Mouse (Mus musculus) hindbrain, embryonic 11.5 days (tissue): ENCODE data around the gene Gstm3. TPM values are rescaled to one million over a fixed set of nuclear protein-coding genes. Genes with fewer than 3 reads are reported as not detected.
"Not testable (repeated sequence)": the region's sequence is repeated elsewhere in the genome, so short reads cannot be mapped to it uniquely, and the experiment has no call there.

ENCODE experiments used
- ATAC-seq: fragments of 200-750 bp; cut with Nextera tagmentation; 2 replicates; pipeline ENCODE4 v1.8.0; 2017; ENCODE audit warnings: mild to moderate bottlenecking, moderate TSS enrichment, moderate library complexity; ENCODE audit not compliant: low FRiP score
- DNase-seq: peaks from one replicate; pipeline ENCODE4 v3.0.0-alpha.2; 2015; ENCODE audit warnings: low spot score
- H3K27ac ChIP-seq: fragments of 300-500 bp; sonication (generic); 2 replicates; pipeline ENCODE4 v1.5.1; 2014; ENCODE audit warnings: mild to moderate bottlenecking, low read depth, low read length
- H3K27me3 ChIP-seq: fragments of 300-500 bp; sonication (generic); 2 replicates; pipeline ENCODE4 v1.6.1; 2014; ENCODE audit warnings: mild to moderate bottlenecking, low read length, moderate library complexity, mixed read lengths; ENCODE audit not compliant: control insufficient read depth, insufficient read depth
- H3K36me3 ChIP-seq: fragments of 300-500 bp; sonication (generic); 2 replicates; pipeline ENCODE4 v1.6.1; 2014; ENCODE audit warnings: mild to moderate bottlenecking, low read length, moderate library complexity, mixed read lengths; ENCODE audit not compliant: control insufficient read depth, insufficient read depth
- H3K4me1 ChIP-seq: fragments of 300-500 bp; sonication (generic); replicated peaks from 2 replicates; pipeline ENCODE4 v1.6.1; 2014; ENCODE audit warnings: low read length, mixed read lengths; ENCODE audit not compliant: control insufficient read depth, insufficient read depth
- H3K4me2 ChIP-seq: fragments of 300-500 bp; sonication (generic); replicated peaks from 2 replicates; pipeline ENCODE4 v1.6.1; 2014; ENCODE audit warnings: mild to moderate bottlenecking, low read depth, low read length
- H3K4me3 ChIP-seq: fragments of 300-500 bp; sonication (generic); 2 replicates; pipeline ENCODE4 v1.5.1; 2014; ENCODE audit warnings: low read depth, low read length
- H3K9ac ChIP-seq: fragments of 300-500 bp; sonication (generic); 2 replicates; pipeline ENCODE4 v1.6.1; 2014; ENCODE audit warnings: low read depth, low read length
- H3K9me3 ChIP-seq: fragments of 300-500 bp; sonication (generic); 2 replicates; pipeline ENCODE4 v1.6.1; 2016; ENCODE audit warnings: low read length; ENCODE audit not compliant: control insufficient read depth
- WGBS: fragments of 180-500 bp; shearing (Covaris S2); extraction: QIAGEN DNeasy Blood & Tissue Kit; methylation state at CpG from one replicate; pipeline ENCODE4 v1.1.7; 2014; 5-methylcytosine and 5-hydroxymethylcytosine counted together
- polyA plus RNA-seq: library from polyadenylated mRNA; unstranded; fragments of >200 nt; fragmentation: Nextera tagmentation; extraction: Ambion mirVana; gene quantifications from 2 replicates; pipeline ENCODE4 v1.2.1, GENCODE M21; 2014

The Gstm3 gene
- polyA plus RNA-seq, 1 experiment from 2014 or later = not detected

GRCm38 (mm10) chr3:108010286-108010685, 41.2 kb upstream of the Gstm3 start:
- H3K27ac ChIP-seq = no peak overlapping the region
- ATAC-seq (no peak), DNase-seq (no peak)
- no peaks in the 10 kb centered on the region for H3K36me3 ChIP-seq
- H3K27me3 ChIP-seq = no peaks in the 10 kb centered on the region
- no peak overlapping the region for H3K9ac ChIP-seq
- WGBS = 73% methylated on average over 2 of the region's 2 CpGs
- H3K9me3 ChIP-seq = no peaks in the 10 kb centered on the region
- no peaks in the 10 kb centered on the region for H3K4me1 ChIP-seq
- H3K4me2 ChIP-seq = no peak overlapping the region
- no peak overlapping the region for H3K4me3 ChIP-seq

- WGBS = 87% methylated on average over 8 of the region's 8 CpGs
Observed at GRCm38 (mm10) chr3:108002021-108002420, 32.9 kb upstream of the Gstm3 start.

GRCm38 (mm10) chr3:107999491-107999890, 30.4 kb upstream of the Gstm3 start:
- Histone ChIP-seq H3K27ac (no peak overlapping the region), H3K9ac (no peak overlapping the region), H3K4me3 (no peak overlapping the region), H3K36me3 (no peaks in the 10 kb centered on the region), H3K9me3 (no peaks in the 10 kb centered on the region), H3K4me2 (no peak overlapping the region), H3K27me3 (no peaks in the 10 kb centered on the region), H3K4me1 (no peaks in the 10 kb centered on the region)
- no peak for ATAC-seq
- DNase-seq = no peak
- WGBS = 85% methylated on average over 3 of the region's 3 CpGs

More at GRCm38 (mm10) chr3:108002021-108002420, 32.9 kb upstream of the Gstm3 start:
- H3K4me2 ChIP-seq = no peak overlapping the region
- no peak for ATAC-seq
- no peak overlapping the region for H3K27ac ChIP-seq
- no peaks in the 10 kb centered on the region for H3K4me1 ChIP-seq
- no peak for DNase-seq
- H3K36me3 ChIP-seq = no peaks in the 10 kb centered on the region
- H3K4me3 ChIP-seq = no peak overlapping the region
- no peaks in the 10 kb centered on the region for H3K9me3 ChIP-seq
- H3K9ac ChIP-seq = no peak overlapping the region
- H3K27me3 ChIP-seq = no peaks in the 10 kb centered on the region

- no peak for ATAC-seq
- H3K4me1 ChIP-seq = no peaks in the 10 kb centered on the region
- H3K27me3 ChIP-seq = no peaks in the 10 kb centered on the region
- 86% methylated on average over 3 of the region's 3 CpGs for WGBS
- H3K27ac ChIP-seq = no peak overlapping the region
- H3K4me2 ChIP-seq = no peak overlapping the region
- DNase-seq = no peak
- no peak overlapping the region for H3K9ac ChIP-seq
- H3K9me3 ChIP-seq = no peaks in the 10 kb centered on the region
- H3K4me3 ChIP-seq = no peak overlapping the region
- H3K36me3 ChIP-seq = no peaks in the 10 kb centered on the region
Observed at GRCm38 (mm10) chr3:107998591-107998990, 29.5 kb upstream of the Gstm3 start.

DNA sequence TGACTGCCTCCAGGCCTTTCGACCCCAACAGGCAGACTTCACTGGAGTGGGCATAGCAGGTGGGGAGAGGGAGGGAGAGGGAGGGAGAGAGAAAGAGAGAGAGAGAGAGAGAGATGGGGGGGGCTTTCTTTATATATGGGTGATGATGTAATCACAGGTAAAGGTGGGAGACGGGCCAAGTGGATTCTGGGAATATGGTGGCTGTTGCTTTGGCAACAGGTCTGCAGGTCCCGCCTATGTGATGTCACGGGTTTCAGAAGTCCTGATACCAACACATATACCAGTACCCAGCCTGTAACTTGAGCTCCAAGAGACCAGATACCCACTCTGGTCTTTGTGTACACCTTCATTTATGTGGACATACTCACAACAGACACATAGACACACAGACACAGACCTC, 27.5 kb upstream of the Gstm3 start:
- H3K9ac ChIP-seq = no peak overlapping the region
- DNase-seq (no peak), ATAC-seq (no peak)
- H3K4me1 ChIP-seq = no peaks in the 10 kb centered on the region
- no peak overlapping the region for H3K4me2 ChIP-seq
- H3K27ac ChIP-seq = no peak overlapping the region
- H3K27me3 ChIP-seq = no peaks in the 10 kb centered on the region
- no peaks in the 10 kb centered on the region for H3K36me3 ChIP-seq
- no peak overlapping the region for H3K4me3 ChIP-seq
- H3K9me3 ChIP-seq = no peaks in the 10 kb centered on the region
- WGBS = 87% methylated on average over 4 of the region's 4 CpGs

DNA sequence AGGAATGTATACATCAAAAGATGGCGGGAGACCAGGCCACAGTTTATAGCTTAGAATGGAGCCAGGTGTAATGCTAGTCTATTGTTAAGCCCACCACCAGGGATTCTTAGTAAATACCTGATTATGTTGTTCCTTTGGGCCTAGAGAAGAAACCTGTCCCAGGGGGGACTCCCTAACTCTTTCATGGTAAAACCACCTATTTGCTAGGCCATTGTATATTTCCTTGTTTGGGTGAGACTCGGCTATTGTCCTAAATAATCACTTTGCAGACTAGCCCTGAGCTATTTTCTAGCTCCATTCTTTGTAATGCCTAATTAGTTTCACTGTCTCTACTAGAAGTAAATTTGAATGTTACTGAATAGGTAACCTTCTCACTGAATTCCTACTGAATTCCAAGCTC, 26.9 kb upstream of the Gstm3 start:
- not testable (repeated sequence) for H3K36me3 ChIP-seq, H3K9me3 ChIP-seq, H3K9ac ChIP-seq, DNase-seq, H3K4me1 ChIP-seq, H3K27ac ChIP-seq, H3K27me3 ChIP-seq, ATAC-seq, H3K4me2 ChIP-seq, H3K4me3 ChIP-seq
- WGBS = 74% methylated on average over 2 of the region's 2 CpGs

- 64% methylated on average over 8 of the region's 8 CpGs for WGBS
- H3K36me3 ChIP-seq = no peaks in the 10 kb centered on the region
- no peaks in the 10 kb centered on the region for H3K9me3 ChIP-seq
- no peaks in the 10 kb centered on the region for H3K27me3 ChIP-seq
- H3K4me2 ChIP-seq = no peak within 1 kb of the TSS
- ATAC-seq (no peak), DNase-seq (peak; percentile 15)
- no peak within 1 kb of the TSS for H3K9ac ChIP-seq
- H3K27ac ChIP-seq = no peak within 1 kb of the TSS
- no peaks in the 10 kb centered on the region for H3K4me1 ChIP-seq
- no peak within 1 kb of the TSS for H3K4me3 ChIP-seq
Observed at GRCm38 (mm10) chr3:107986041-107986562, 17.0 kb upstream of the Gstm3 start, which contains the start of gene Gstm2. TSS of gene Gstm2 (minus strand) at chr3:107986453.

DNA sequence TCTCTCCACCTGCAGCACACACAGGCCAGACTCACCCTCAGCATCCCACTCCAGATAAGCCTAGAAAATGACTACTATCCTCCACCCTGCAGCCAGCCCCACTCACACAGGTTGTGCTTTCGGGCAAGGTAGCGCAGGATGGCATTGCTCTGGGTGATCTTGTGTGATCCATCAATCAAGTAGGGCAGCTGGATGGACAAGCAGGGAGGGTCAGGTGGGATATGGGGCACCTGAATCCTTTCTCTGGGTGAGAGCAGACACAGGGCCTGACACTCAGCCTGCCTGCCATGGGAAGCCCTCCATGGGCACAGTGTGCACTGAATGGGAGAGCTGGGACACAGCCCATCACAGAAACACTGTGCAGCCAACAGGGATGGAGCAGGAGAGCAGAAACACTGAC, 16.1 kb upstream of the Gstm3 start:
- not testable (repeated sequence) for H3K27me3 ChIP-seq, H3K9ac ChIP-seq, H3K36me3 ChIP-seq, H3K4me3 ChIP-seq, H3K4me1 ChIP-seq, ATAC-seq, H3K4me2 ChIP-seq, H3K27ac ChIP-seq, DNase-seq, H3K9me3 ChIP-seq
- 95% methylated on average over 2 of the region's 2 CpGs for WGBS

DNA sequence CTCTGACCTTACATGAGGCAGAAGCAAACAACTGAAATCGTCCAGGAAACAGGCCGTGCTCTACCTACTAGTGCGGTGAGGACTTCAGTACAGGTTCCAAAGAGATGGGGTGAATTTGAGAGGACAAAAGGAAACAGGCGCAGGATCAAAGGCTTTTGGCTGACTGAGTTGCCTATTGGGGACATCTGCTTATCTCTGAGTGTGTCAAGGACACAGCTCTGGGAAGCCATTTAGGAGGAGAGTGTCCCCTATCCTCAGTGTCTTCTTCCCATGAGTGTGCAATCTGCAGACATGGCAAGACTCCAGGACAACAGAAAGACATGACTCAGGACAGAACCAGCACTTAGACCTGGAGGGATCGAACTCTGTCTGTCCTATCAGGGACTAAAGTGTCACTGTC, 15.4 kb upstream of the Gstm3 start:
- Histone ChIP-seq H3K9me3 (no peaks in the 10 kb centered on the region), H3K27me3 (no peaks in the 10 kb centered on the region), H3K4me2 (no peak overlapping the region), H3K9ac (no peak overlapping the region), H3K4me1 (no peaks in the 10 kb centered on the region), H3K36me3 (no peaks in the 10 kb centered on the region), H3K27ac (no peak overlapping the region), H3K4me3 (no peak overlapping the region)
- ATAC-seq (no peak), DNase-seq (no peak)
- WGBS = 81% methylated on average over 5 of the region's 5 CpGs
